Mouse (Mus musculus) midbrain, postnatal 0 days (tissue): ENCODE results near the gene Synj2. TPM values are rescaled to one million over a fixed set of nuclear protein-coding genes. Genes with fewer than 3 reads are reported as not detected.

Experiments used
- ATAC-seq: fragments of 200-750 bp; cut with Nextera tagmentation; 2 replicates; pipeline ENCODE4 v1.8.0; 2017; ENCODE audit warnings: moderate number of reproducible peaks, mild to moderate bottlenecking, moderate TSS enrichment, moderate library complexity; ENCODE audit not compliant: low FRiP score
- DNase-seq: peaks from one replicate; pipeline ENCODE4 v3.0.0-alpha.2; 2015; ENCODE audit warnings: low spot score
- H3K27ac ChIP-seq: fragments of 300-500 bp; sonication (generic); 2 replicates; pipeline ENCODE4 v1.5.1; 2014; ENCODE audit warnings: low read depth, mild to moderate bottlenecking, low read length, mixed read lengths
- H3K27me3 ChIP-seq: fragments of 300-500 bp; sonication (generic); 2 replicates; pipeline ENCODE4 v1.6.1; 2014; ENCODE audit warnings: low read length, control low read depth, mixed read lengths; ENCODE audit not compliant: insufficient read depth
- H3K36me3 ChIP-seq: fragments of 300-500 bp; sonication (generic); 2 replicates; pipeline ENCODE4 v1.6.1; 2014; ENCODE audit warnings: low read length, control low read depth, mixed read lengths; ENCODE audit not compliant: insufficient read depth
- H3K4me1 ChIP-seq: fragments of 300-500 bp; sonication (generic); 2 replicates; pipeline ENCODE4 v1.6.1; 2014; ENCODE audit warnings: mild to moderate bottlenecking, control low read depth, antibody characterized with exemption, low read length, mixed read lengths; ENCODE audit not compliant: insufficient read depth
- H3K4me2 ChIP-seq: fragments of 300-500 bp; sonication (generic); 2 replicates; pipeline ENCODE4 v1.6.1; 2014; ENCODE audit warnings: low read depth, mild to moderate bottlenecking, low read length, mixed read lengths; ENCODE audit not compliant: poor library complexity, severe bottlenecking
- H3K4me3 ChIP-seq: fragments of 300-500 bp; sonication (generic); 2 replicates; pipeline ENCODE4 v1.5.1; 2014; ENCODE audit warnings: low read depth, mild to moderate bottlenecking, low read length, moderate library complexity
- H3K9ac ChIP-seq: fragments of 300-500 bp; sonication (generic); replicated peaks from 2 replicates; pipeline ENCODE4 v1.6.1; 2014; ENCODE audit warnings: mild to moderate bottlenecking, low read length, moderate library complexity, mixed read lengths; ENCODE audit not compliant: poor library complexity, severe bottlenecking
- H3K9me3 ChIP-seq: fragments of 300-500 bp; sonication (generic); 2 replicates; pipeline ENCODE4 v1.6.1; 2016; ENCODE audit warnings: low read length, control low read depth
- CTCF ChIP-seq: IDR thresholded peaks from 2 replicates; pipeline ENCODE4 v1.5.1; 2016; ENCODE audit warnings: antibody characterized with exemption, mild to moderate bottlenecking
- WGBS: fragments of 180-500 bp; shearing (Covaris S2); extraction: QIAGEN DNeasy Blood & Tissue Kit; methylation state at CpG from one replicate; pipeline ENCODE4 v1.1.7; 2014; 5-methylcytosine and 5-hydroxymethylcytosine counted together
- polyA plus RNA-seq: library from polyadenylated mRNA; unstranded; fragments of >200 nt; fragmentation: Nextera tagmentation; extraction: Ambion mirVana; gene quantifications from 2 replicates; pipeline ENCODE4 v1.2.1, GENCODE M21; 2015
- total RNA-seq: library from RNA; depleted of rRNA; stranded (reverse); fragments of >200 nt; gene quantifications from 2 replicates; pipeline ENCODE4 v1.2.3, GENCODE M21; 2014

Gene Synj2
- total and polyA plus RNA-seq, 2 experiments from 2014 or later = 2.3 to 3.1 TPM

- ATAC-seq (peak; percentile 72; the same call in 1 of the 2 replicates), DNase-seq (peak; percentile 59)
- no peak for TF ChIP-seq CTCF
- no peaks in the 10 kb centered on the region for H3K27me3 ChIP-seq
- H3K4me2 ChIP-seq = no peak overlapping the region
- no peak overlapping the region for H3K4me3 ChIP-seq
- WGBS = 69% methylated on average over 12 of the region's 12 CpGs
- H3K9ac ChIP-seq = no peak overlapping the region
- H3K36me3 ChIP-seq = 0 out of 2 replicates have a peak, but pooled peaks cover 5% of the 10 kb centered on the region
- H3K4me1 ChIP-seq = no peaks in the 10 kb centered on the region
- H3K9me3 ChIP-seq = no peaks in the 10 kb centered on the region
- no peak overlapping the region for H3K27ac ChIP-seq
Observed at GRCm38 (mm10) chr17:5911591-5911990, 29.5 kb upstream of the Synj2 start.

GRCm38 (mm10) chr17:5912797-5913196 lies 28.3 kb upstream of the Synj2 start:
- no peaks in the 10 kb centered on the region for H3K9me3 ChIP-seq
- H3K27ac ChIP-seq = no peak overlapping the region
- 94% methylated on average over 4 of the region's 4 CpGs for WGBS
- 0 out of 2 replicates have a peak, but pooled peaks cover 4% of the 10 kb centered on the region for H3K36me3 ChIP-seq
- TF ChIP-seq CTCF = no peak
- no peak overlapping the region for H3K4me2 ChIP-seq
- no peak overlapping the region for H3K4me3 ChIP-seq
- H3K4me1 ChIP-seq = no peaks in the 10 kb centered on the region
- H3K9ac ChIP-seq = no peak overlapping the region
- no peak for ATAC-seq
- no peaks in the 10 kb centered on the region for H3K27me3 ChIP-seq
- DNase-seq = no peak

GRCm38 (mm10) chr17:5914217-5914616 lies 26.9 kb upstream of the Synj2 start:
- Histone ChIP-seq H3K4me1 (no peaks in the 10 kb centered on the region), H3K4me2 (no peak overlapping the region), H3K9ac (no peak overlapping the region), H3K4me3 (no peak overlapping the region), H3K27ac (no peak overlapping the region), H3K9me3 (no peaks in the 10 kb centered on the region), H3K36me3 (peaks cover 12% of the 10 kb centered on the region; the same call in 1 of the 2 replicates), H3K27me3 (no peaks in the 10 kb centered on the region)
- DNase-seq (no peak), ATAC-seq (no peak)
- 86% methylated on average over 5 of the region's 5 CpGs for WGBS
- TF ChIP-seq CTCF = no peak

GRCm38 (mm10) chr17:5921954-5922353 lies 19.1 kb upstream of the Synj2 start:
- Histone ChIP-seq H3K27me3 (no peaks in the 10 kb centered on the region), H3K4me3 (no peak overlapping the region), H3K4me2 (no peak overlapping the region), H3K9me3 (no peaks in the 10 kb centered on the region), H3K9ac (no peak overlapping the region), H3K36me3 (peaks cover 29% of the 10 kb centered on the region), H3K27ac (no peak overlapping the region), H3K4me1 (no peaks in the 10 kb centered on the region)
- ATAC-seq = no peak
- DNase-seq = no peak
- no peak for TF ChIP-seq CTCF
- 90% methylated on average over 8 of the region's 8 CpGs for WGBS

- peaks cover 29% of the 10 kb centered on the region for H3K36me3 ChIP-seq
- TF ChIP-seq CTCF = peak; percentile 81
- H3K4me2 ChIP-seq = no peak overlapping the region
Observed at GRCm38 (mm10) chr17:5923281-5923680, 17.8 kb upstream of the Synj2 start.

GRCm38 (mm10) chr17:5924238-5924637 lies 16.8 kb upstream of the Synj2 start:
- Histone ChIP-seq H3K4me1 (no peaks in the 10 kb centered on the region), H3K27me3 (no peaks in the 10 kb centered on the region), H3K36me3 (peaks cover 21% of the 10 kb centered on the region), H3K4me3 (no peak overlapping the region), H3K4me2 (no peak overlapping the region), H3K9ac (no peak overlapping the region), H3K9me3 (no peaks in the 10 kb centered on the region), H3K27ac (no peak overlapping the region)
- TF ChIP-seq CTCF = no peak
- ATAC-seq (no peak), DNase-seq (no peak)
- WGBS = 60% methylated on average over 8 of the region's 8 CpGs

More at GRCm38 (mm10) chr17:5923281-5923680, 17.8 kb upstream of the Synj2 start:
- DNase-seq (peak; percentile 67), ATAC-seq (no peak)
- Histone ChIP-seq H3K9ac (no peak overlapping the region), H3K27me3 (no peaks in the 10 kb centered on the region), H3K4me1 (no peaks in the 10 kb centered on the region), H3K27ac (no peak overlapping the region), H3K4me3 (no peak overlapping the region), H3K9me3 (no peaks in the 10 kb centered on the region)
- WGBS = 76% methylated on average over 9 of the region's 9 CpGs
